Comparison of ENCODE assay signal across 10 mouse cellular contexts in the genomic region with DNA sequence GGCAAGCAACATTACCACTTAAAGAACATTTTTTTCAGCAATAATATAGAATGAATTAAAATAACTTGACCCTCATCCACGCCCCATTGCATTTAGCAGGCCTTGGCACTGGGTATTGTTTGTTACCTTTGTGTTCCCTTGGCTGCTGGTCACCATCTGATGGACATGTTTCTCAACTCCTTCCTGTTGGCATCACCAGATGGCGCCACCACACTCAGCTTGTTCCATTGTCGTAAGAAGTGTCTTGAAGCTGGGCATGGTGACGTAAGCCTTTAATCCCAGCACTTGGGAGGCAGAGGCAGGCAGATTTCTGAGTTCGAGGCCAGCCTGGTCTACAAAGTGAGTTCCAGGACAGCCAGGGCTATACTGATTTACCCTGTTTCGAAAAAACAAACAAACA. TPM values are rescaled to one million over a fixed set of nuclear protein-coding genes. Genes with fewer than 3 reads are reported as not detected.
DNase-seq lines count a peak whose midpoint lies in the region; ATAC-seq and TF ChIP-seq lines count a peak whose summit lies in the region.
"Had no signal": no experiment of that assay in that cellular context is flagged by ENCODE, and none has a peak within 500 bp of the region (broad histone marks: within the 10 kb centered on the region; RNA-seq: fewer than 3 reads in every experiment).

No protein-coding gene starts in this region.

- WGBS in forebrain, embryonic 14.5 days = 78% methylated on average over 6 of the region's 6 CpGs
- WGBS in forebrain, embryonic 11.5 days = 76% methylated on average over 6 of the region's 6 CpGs
- 78% methylated on average over 6 of the region's 6 CpGs for WGBS in midbrain, postnatal 0 days
- 82% methylated on average over 6 of the region's 6 CpGs for WGBS in midbrain, embryonic 10.5 days

- DNase-seq in forebrain, embryonic 14.5 days (ENCODE audit: low spot score) = peak; percentile 3
- DNase-seq in forebrain, embryonic 11.5 days (ENCODE audit: low spot score) = no peak
- no peak for DNase-seq in midbrain, postnatal 0 days (ENCODE audit: low spot score)
- DNase-seq in midbrain, embryonic 10.5 days (ENCODE audit: low spot score) = no peak
- DNase-seq in embryo, embryonic 9.5 days (ENCODE audit: extremely low spot score) = peak; percentile 9
- peak; percentile 2 for DNase-seq in skeletal muscle tissue, adult 2 months (ENCODE audit: low read depth, low spot score)
- no peak for DNase-seq in cerebellum, adult 11-12 months

- H3K4me1 ChIP-seq in forebrain, embryonic 14.5 days (ENCODE audit: control insufficient read depth, insufficient read depth, low read length) = no peaks in the 10 kb centered on the region
- no peaks in the 10 kb centered on the region for H3K4me1 ChIP-seq in forebrain, embryonic 11.5 days (replicated peaks; ENCODE audit: control insufficient read depth, insufficient read depth, low read length)
- H3K4me1 ChIP-seq in midbrain, postnatal 0 days (ENCODE audit: insufficient read depth, low read length) = no peaks in the 10 kb centered on the region
- H3K4me1 ChIP-seq in midbrain, embryonic 10.5 days = no peaks in the 10 kb centered on the region
- H3K4me1 ChIP-seq: megakaryocyte, embryonic 14.5 days had no signal

- ATAC-seq in forebrain, embryonic 14.5 days = no peak
- ATAC-seq in forebrain, embryonic 11.5 days (replicated peaks; ENCODE audit: low FRiP score) = no peak
- ATAC-seq in midbrain, postnatal 0 days (ENCODE audit: low FRiP score) = no peak
- no peak for ATAC-seq in inflammation-experienced regulatory T-cells, adult 6 months

- H3K9me3 ChIP-seq in forebrain, embryonic 14.5 days (replicated peaks; ENCODE audit: control insufficient read depth, low read length) = 0 out of 2 replicates have a peak, but pooled peaks cover 3% of the 10 kb centered on the region
- no peaks in the 10 kb centered on the region for H3K9me3 ChIP-seq in forebrain, embryonic 11.5 days (ENCODE audit: control insufficient read depth, low read length)
- no peaks in the 10 kb centered on the region for H3K9me3 ChIP-seq in midbrain, postnatal 0 days (ENCODE audit: low read length)
- H3K9me3 ChIP-seq in midbrain, embryonic 10.5 days (replicated peaks) = peaks cover 6% of the 10 kb centered on the region

- H3K4me2 ChIP-seq in forebrain, embryonic 14.5 days (ENCODE audit: low read length) = no peak overlapping the region
- no peak overlapping the region for H3K4me2 ChIP-seq in forebrain, embryonic 11.5 days (ENCODE audit: low read depth, low read length, severe bottlenecking)
- no peak overlapping the region for H3K4me2 ChIP-seq in midbrain, postnatal 0 days (ENCODE audit: low read depth, low read length, poor library complexity, severe bottlenecking)

- no peak overlapping the region for H3K27ac ChIP-seq in forebrain, embryonic 14.5 days (ENCODE audit: low read depth, low read length)
- H3K27ac ChIP-seq in forebrain, embryonic 11.5 days (ENCODE audit: low read depth, low read length) = no peak overlapping the region
- H3K27ac ChIP-seq in midbrain, postnatal 0 days (ENCODE audit: low read depth, low read length) = no peak overlapping the region
- no peak overlapping the region for H3K27ac ChIP-seq in midbrain, embryonic 10.5 days (replicated peaks)

- H3K36me3 ChIP-seq in forebrain, embryonic 14.5 days (ENCODE audit: control insufficient read depth, insufficient read depth, low read length) = no peaks in the 10 kb centered on the region
- H3K36me3 ChIP-seq in forebrain, embryonic 11.5 days (ENCODE audit: control insufficient read depth, insufficient read depth, low read length) = no peaks in the 10 kb centered on the region
- H3K36me3 ChIP-seq in midbrain, postnatal 0 days (ENCODE audit: insufficient read depth, low read length) = no peaks in the 10 kb centered on the region
- H3K36me3 ChIP-seq in midbrain, embryonic 10.5 days = no peaks in the 10 kb centered on the region

- peak; percentile 44 for TF ChIP-seq CTCF in midbrain, postnatal 0 days (IDR thresholded peaks at IDR 0.05)

- no peak overlapping the region for H3K4me3 ChIP-seq in forebrain, embryonic 14.5 days (ENCODE audit: low read depth, low read length)
- no peak overlapping the region for H3K4me3 ChIP-seq in forebrain, embryonic 11.5 days (ENCODE audit: low read depth, low read length)
- no peak overlapping the region for H3K4me3 ChIP-seq in midbrain, postnatal 0 days (ENCODE audit: low read depth, low read length)
- H3K4me3 ChIP-seq in midbrain, embryonic 10.5 days = no peak overlapping the region
- H3K4me3 ChIP-seq: megakaryocyte, embryonic 14.5 days had no signal

- H3K9ac ChIP-seq in forebrain, embryonic 14.5 days (ENCODE audit: low read length) = no peak overlapping the region
- H3K9ac ChIP-seq in forebrain, embryonic 11.5 days (ENCODE audit: low read length) = no peak overlapping the region
- H3K9ac ChIP-seq in midbrain, postnatal 0 days (replicated peaks; ENCODE audit: low read length, poor library complexity, severe bottlenecking) = no peak overlapping the region

- no peaks in the 10 kb centered on the region for H3K27me3 ChIP-seq in forebrain, embryonic 14.5 days (replicated peaks; ENCODE audit: control insufficient read depth, insufficient read depth, low read length)
- no peaks in the 10 kb centered on the region for H3K27me3 ChIP-seq in forebrain, embryonic 11.5 days (ENCODE audit: control insufficient read depth, insufficient read depth, low read length)
- no peaks in the 10 kb centered on the region for H3K27me3 ChIP-seq in midbrain, postnatal 0 days (ENCODE audit: insufficient read depth, low read length)
- no peaks in the 10 kb centered on the region for H3K27me3 ChIP-seq in midbrain, embryonic 10.5 days (ENCODE audit: low read depth, poor library complexity, severe bottlenecking)
- H3K27me3 ChIP-seq: megakaryocyte, embryonic 14.5 days had no signal

RNA-seq across cellular contexts. Expression of a gene that starts 24.3 kb away (rescaled TPM):
- not detected in 2 replicates for polyA plus RNA-seq in forebrain, embryonic 14.5 days (2014; fragmentation: Nextera tagmentation; extraction: Ambion mirVana)
- not detected in 2 replicates for polyA plus RNA-seq in forebrain, embryonic 11.5 days (2014; fragmentation: Nextera tagmentation; extraction: Ambion mirVana)
- total RNA-seq in midbrain, postnatal 0 days (2014; rRNA removed) = not detected in 2 replicates
- polyA plus RNA-seq in midbrain, postnatal 0 days (2015; fragmentation: Nextera tagmentation; extraction: Ambion mirVana) = not detected in 2 replicates
- polyA plus RNA-seq in midbrain, embryonic 10.5 days (2016; fragmentation: Nextera tagmentation; extraction: Ambion mirVana) = not detected in 2 replicates
- polyA plus RNA-seq in inflammation-experienced regulatory T-cells, adult 6 months (2017; shearing (Covaris generic)) = not detected
- polyA plus RNA-seq: heart, embryonic 16.5 days had no signal

RNA-seq across cellular contexts. Expression of a gene that starts 24.4 kb away (rescaled TPM):
- polyA plus RNA-seq in forebrain, embryonic 14.5 days (2014; fragmentation: Nextera tagmentation; extraction: Ambion mirVana) = 0.06 TPM in 1 of 2 replicates, not detected in the other
- not detected in 2 replicates for polyA plus RNA-seq in forebrain, embryonic 11.5 days (2014; fragmentation: Nextera tagmentation; extraction: Ambion mirVana)
- total RNA-seq in midbrain, postnatal 0 days (2014; rRNA removed) = not detected in 2 replicates
- polyA plus RNA-seq in midbrain, postnatal 0 days (2015; fragmentation: Nextera tagmentation; extraction: Ambion mirVana) = not detected in 2 replicates
- polyA plus RNA-seq in midbrain, embryonic 10.5 days (2016; fragmentation: Nextera tagmentation; extraction: Ambion mirVana) = not detected in 2 replicates
- not detected for polyA plus RNA-seq in inflammation-experienced regulatory T-cells, adult 6 months (2017; shearing (Covaris generic))
- polyA plus RNA-seq: heart, embryonic 16.5 days had no signal

RNA-seq across cellular contexts. Expression of a gene that starts 40.9 kb away (rescaled TPM):
- not detected in 2 replicates for polyA plus RNA-seq in forebrain, embryonic 14.5 days (2014; fragmentation: Nextera tagmentation; extraction: Ambion mirVana)
- not detected in 2 replicates for polyA plus RNA-seq in forebrain, embryonic 11.5 days (2014; fragmentation: Nextera tagmentation; extraction: Ambion mirVana)
- total RNA-seq in midbrain, postnatal 0 days (2014; rRNA removed) = not detected in 2 replicates
- not detected in 2 replicates for polyA plus RNA-seq in midbrain, postnatal 0 days (2015; fragmentation: Nextera tagmentation; extraction: Ambion mirVana)
- polyA plus RNA-seq in midbrain, embryonic 10.5 days (2016; fragmentation: Nextera tagmentation; extraction: Ambion mirVana) = not detected in 2 replicates
- not detected for polyA plus RNA-seq in inflammation-experienced regulatory T-cells, adult 6 months (2017; shearing (Covaris generic))
- polyA plus RNA-seq: heart, embryonic 16.5 days had no signal

RNA-seq across cellular contexts. Expression of a gene that starts 49.2 kb away (rescaled TPM):
- 0.08 and 0.12 TPM in 2 replicates for polyA plus RNA-seq in forebrain, embryonic 14.5 days (2014; fragmentation: Nextera tagmentation; extraction: Ambion mirVana)
- 0.13 TPM in 1 of 2 replicates, not detected in the other for polyA plus RNA-seq in forebrain, embryonic 11.5 days (2014; fragmentation: Nextera tagmentation; extraction: Ambion mirVana)
- total RNA-seq in midbrain, postnatal 0 days (2014; rRNA removed) = 0.66 TPM in 1 of 2 replicates, not detected in the other
- polyA plus RNA-seq in midbrain, postnatal 0 days (2015; fragmentation: Nextera tagmentation; extraction: Ambion mirVana) = 0.60 and 0.63 TPM in 2 replicates
- 0.11 and 0.12 TPM in 2 replicates for polyA plus RNA-seq in midbrain, embryonic 10.5 days (2016; fragmentation: Nextera tagmentation; extraction: Ambion mirVana)
- polyA plus RNA-seq in inflammation-experienced regulatory T-cells, adult 6 months (2017; shearing (Covaris generic)) = 1 to 10 TPM in 1 of 3 experiments, not detected in 2; 1.3 TPM

Comparison
In these comparisons a context has a peak if more than half of its experiments do, and no peak if none do; other contexts are left out.
1. DNase-seq: peak in forebrain, embryonic 14.5 days (single experiment), embryo, embryonic 9.5 days (single experiment) and skeletal muscle tissue, adult 2 months (single experiment); none in forebrain, embryonic 11.5 days (single experiment), midbrain, postnatal 0 days (single experiment), midbrain, embryonic 10.5 days (single experiment) and cerebellum, adult 11-12 months (single experiment).